Mouse (Mus musculus): ENCODE results near the gene Cxcl3. TPM values are rescaled to one million over a fixed set of nuclear protein-coding genes. Genes with fewer than 3 reads are reported as not detected.

The Cxcl3 gene
- polyA plus RNA-seq, 1 experiment from 2014 or later, result not detected

DNA sequence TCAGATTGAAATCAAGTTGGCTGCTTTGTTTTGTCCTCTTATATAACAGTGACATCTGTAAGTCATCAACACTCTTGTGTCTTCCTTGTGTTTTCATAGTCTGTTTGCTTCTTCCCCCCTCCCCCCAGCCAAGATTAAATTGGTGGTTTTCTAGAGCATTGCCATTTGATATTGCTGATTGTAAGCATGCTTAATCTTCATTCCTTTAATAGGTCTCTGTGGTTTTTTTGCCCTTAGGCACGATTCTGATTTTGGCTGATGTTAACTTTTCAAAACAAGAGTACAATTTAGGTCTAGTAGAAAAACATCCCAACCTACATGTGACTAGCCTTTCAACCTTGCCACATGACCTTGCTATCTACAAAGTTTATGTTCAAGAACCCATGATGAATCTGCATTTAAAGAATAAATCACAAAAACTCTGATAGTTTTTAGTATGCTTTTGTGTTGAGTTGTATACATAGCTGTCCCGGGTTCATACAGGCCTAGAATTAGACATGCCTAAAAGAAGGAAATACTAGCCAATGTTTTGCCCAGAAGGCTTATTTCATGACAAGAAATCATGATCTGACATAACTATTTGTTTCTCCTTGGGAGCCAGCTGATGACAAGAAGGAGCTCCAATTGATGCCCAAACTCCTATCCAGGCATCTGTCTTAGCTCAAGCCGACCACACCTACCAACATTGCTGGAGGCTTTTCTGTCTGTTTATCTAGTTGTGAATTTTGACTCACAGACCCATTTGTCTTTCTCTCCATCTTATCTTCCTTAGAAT lies 21.5 kb downstream of the Cxcl3 start:
- H3K4me1 ChIP-seq (replicated peaks; ENCODE audit: control insufficient read depth, insufficient read depth, low read length), result no peaks in the 10 kb centered on the region
- DNase-seq (ENCODE audit: low spot score) (no peak), ATAC-seq (replicated peaks; ENCODE audit: low FRiP score) (no peak)
- no peak overlapping the region for H3K4me2 ChIP-seq (ENCODE audit: low read depth, low read length, severe bottlenecking)
- H3K27me3 ChIP-seq (ENCODE audit: control insufficient read depth, insufficient read depth, low read length), result no peaks in the 10 kb centered on the region
- WGBS, result 87% methylated on average over 3 of the region's 3 CpGs
- H3K9ac ChIP-seq (ENCODE audit: low read length), result no peak overlapping the region
- no peaks in the 10 kb centered on the region for H3K36me3 ChIP-seq (ENCODE audit: control insufficient read depth, insufficient read depth, low read length)
- no peaks in the 10 kb centered on the region for H3K9me3 ChIP-seq (ENCODE audit: control insufficient read depth, low read length)
- H3K4me3 ChIP-seq (ENCODE audit: low read depth, low read length), result no peak overlapping the region
- no peak overlapping the region for H3K27ac ChIP-seq (ENCODE audit: low read depth, low read length)

DNA sequence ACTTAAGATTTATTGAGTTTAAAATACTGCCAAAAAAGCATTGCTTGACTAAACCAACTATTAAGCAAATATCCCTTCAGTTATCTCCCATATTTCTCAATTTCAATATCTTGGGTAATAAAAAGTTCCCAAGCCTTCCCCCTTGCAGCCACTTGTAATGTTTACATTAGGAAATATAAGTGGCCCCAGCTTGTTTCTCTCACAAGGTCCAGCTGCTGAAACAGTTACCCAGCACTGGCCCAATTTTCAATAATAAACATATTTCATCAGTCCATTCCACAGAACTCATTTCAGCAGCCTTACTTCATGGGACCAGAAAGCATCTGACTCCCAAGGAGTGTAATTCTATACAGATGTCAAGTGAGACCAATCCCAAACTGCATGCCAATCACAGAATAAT lies 33.9 kb downstream of the Cxcl3 start:
- ATAC-seq (replicated peaks; ENCODE audit: low FRiP score) (no peak), DNase-seq (ENCODE audit: low spot score) (no peak)
- no peak overlapping the region for H3K4me2 ChIP-seq (ENCODE audit: low read depth, low read length, severe bottlenecking)
- no peaks in the 10 kb centered on the region for H3K36me3 ChIP-seq (ENCODE audit: control insufficient read depth, insufficient read depth, low read length)
- no peak overlapping the region for H3K9ac ChIP-seq (ENCODE audit: low read length)
- no peaks in the 10 kb centered on the region for H3K4me1 ChIP-seq (replicated peaks; ENCODE audit: control insufficient read depth, insufficient read depth, low read length)
- no peaks in the 10 kb centered on the region for H3K9me3 ChIP-seq (ENCODE audit: control insufficient read depth, low read length)
- no peak overlapping the region for H3K4me3 ChIP-seq (ENCODE audit: low read depth, low read length)
- H3K27me3 ChIP-seq (ENCODE audit: control insufficient read depth, insufficient read depth, low read length), result no peaks in the 10 kb centered on the region
- H3K27ac ChIP-seq (ENCODE audit: low read depth, low read length), result no peak overlapping the region

DNA sequence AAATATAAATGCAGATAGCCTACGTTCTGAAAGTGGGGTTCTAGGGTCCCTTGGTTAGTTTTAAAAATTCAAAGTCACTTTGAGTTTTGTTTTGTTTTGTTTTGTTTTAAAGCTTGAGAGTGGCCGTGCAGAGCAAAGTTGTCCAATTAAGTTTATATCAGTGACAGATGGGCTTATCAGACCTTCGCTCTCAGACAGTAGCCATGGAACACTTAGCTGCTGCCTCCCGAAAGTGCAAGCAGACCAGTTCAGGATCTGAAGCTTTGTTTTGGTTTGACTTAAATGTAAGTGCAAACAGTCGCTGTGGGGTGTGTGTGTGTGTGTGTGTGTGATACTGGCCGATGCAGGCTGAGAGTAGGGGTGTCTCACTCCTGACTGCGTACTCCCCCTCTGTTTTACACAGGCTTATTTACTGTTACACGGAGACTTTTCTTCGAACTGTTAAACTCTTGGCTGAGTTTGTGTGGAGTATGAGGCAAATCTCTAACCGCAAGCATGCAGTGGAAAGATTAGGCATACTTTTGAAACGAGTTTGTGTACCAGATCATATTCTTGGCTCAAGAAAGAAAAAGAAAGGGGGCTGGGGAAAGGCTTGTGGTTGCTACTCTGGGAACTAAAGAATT lies 46.4 kb downstream of the Cxcl3 start:
- no peak overlapping the region for H3K4me2 ChIP-seq (ENCODE audit: low read depth, low read length, severe bottlenecking)
- no peak for DNase-seq (ENCODE audit: low spot score)
- WGBS, result 91% methylated on average over 11 of the region's 11 CpGs
- no peaks in the 10 kb centered on the region for H3K4me1 ChIP-seq (replicated peaks; ENCODE audit: control insufficient read depth, insufficient read depth, low read length)
- no peaks in the 10 kb centered on the region for H3K36me3 ChIP-seq (ENCODE audit: control insufficient read depth, insufficient read depth, low read length)
- H3K9ac ChIP-seq (ENCODE audit: low read length), result no peak overlapping the region
- no peak overlapping the region for H3K4me3 ChIP-seq (ENCODE audit: low read depth, low read length)
- no peak for ATAC-seq (replicated peaks; ENCODE audit: low FRiP score)
- H3K27me3 ChIP-seq (ENCODE audit: control insufficient read depth, insufficient read depth, low read length), result no peaks in the 10 kb centered on the region
- no peak overlapping the region for H3K27ac ChIP-seq (ENCODE audit: low read depth, low read length)
- H3K9me3 ChIP-seq (ENCODE audit: control insufficient read depth, low read length), result no peaks in the 10 kb centered on the region

DNA sequence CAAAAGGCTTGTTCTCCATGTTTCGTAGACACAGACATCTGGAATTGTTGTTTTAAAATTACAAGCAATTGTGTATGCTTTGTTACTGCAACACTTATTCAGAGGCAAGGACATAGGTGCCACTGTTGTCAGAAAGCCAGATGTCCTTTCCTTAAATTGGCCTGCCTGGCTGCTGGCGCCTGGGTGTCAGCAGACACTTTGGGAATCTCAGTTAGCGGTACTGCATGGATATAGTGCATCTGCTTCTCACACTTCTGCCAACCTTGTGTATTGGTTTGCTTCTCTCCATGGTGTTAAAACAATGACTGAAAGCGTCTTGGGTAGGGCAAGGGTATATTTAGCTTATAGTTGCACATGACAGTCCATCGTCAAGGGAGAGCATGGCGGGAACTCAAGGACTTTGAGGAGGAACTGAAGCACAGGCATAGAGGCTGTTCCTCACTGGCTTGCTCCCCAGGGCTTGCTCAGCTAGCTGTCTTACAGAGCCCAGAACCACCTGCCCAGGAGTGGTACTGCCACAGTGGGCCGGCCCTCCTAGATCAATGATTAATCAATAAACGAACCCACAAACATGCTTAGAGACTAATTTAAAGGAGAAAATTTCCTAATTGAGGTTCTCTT lies 47.0 kb downstream of the Cxcl3 start:
- H3K36me3 ChIP-seq (ENCODE audit: control insufficient read depth, insufficient read depth, low read length), result no peaks in the 10 kb centered on the region
- H3K4me3 ChIP-seq (ENCODE audit: low read depth, low read length), result no peak overlapping the region
- no peak overlapping the region for H3K4me2 ChIP-seq (ENCODE audit: low read depth, low read length, severe bottlenecking)
- 94% methylated on average over 8 of the region's 8 CpGs for WGBS
- ATAC-seq (replicated peaks; ENCODE audit: low FRiP score) (no peak), DNase-seq (ENCODE audit: low spot score) (no peak)
- H3K27ac ChIP-seq (ENCODE audit: low read depth, low read length), result no peak overlapping the region
- no peaks in the 10 kb centered on the region for H3K27me3 ChIP-seq (ENCODE audit: control insufficient read depth, insufficient read depth, low read length)
- H3K9me3 ChIP-seq (ENCODE audit: control insufficient read depth, low read length), result no peaks in the 10 kb centered on the region
- no peak overlapping the region for H3K9ac ChIP-seq (ENCODE audit: low read length)
- no peaks in the 10 kb centered on the region for H3K4me1 ChIP-seq (replicated peaks; ENCODE audit: control insufficient read depth, insufficient read depth, low read length)

DNA sequence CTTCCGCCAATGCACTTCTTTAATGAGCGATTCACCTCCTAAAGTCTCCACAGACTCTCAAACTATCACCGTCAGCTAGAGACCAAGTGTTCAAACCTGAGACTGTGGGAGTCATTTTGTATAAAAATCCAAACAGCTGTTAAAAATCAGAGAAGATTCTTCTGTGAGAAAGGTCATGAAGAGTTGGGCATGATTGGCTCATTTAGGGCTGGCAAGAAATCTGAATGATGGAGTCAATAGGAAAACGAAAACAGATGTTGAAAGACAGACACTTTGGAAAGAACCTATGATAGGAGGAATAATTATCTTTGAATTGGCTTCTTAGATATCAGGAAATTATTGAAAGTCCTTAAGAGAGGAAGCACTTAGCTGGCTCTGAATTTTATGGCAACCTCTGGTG lies 48.5 kb downstream of the Cxcl3 start:
- Histone ChIP-seq H3K9ac (ENCODE audit: low read length) (no peak overlapping the region), H3K4me2 (ENCODE audit: low read depth, low read length, severe bottlenecking) (no peak overlapping the region), H3K27me3 (ENCODE audit: control insufficient read depth, insufficient read depth, low read length) (no peaks in the 10 kb centered on the region), H3K9me3 (ENCODE audit: control insufficient read depth, low read length) (no peaks in the 10 kb centered on the region), H3K36me3 (ENCODE audit: control insufficient read depth, insufficient read depth, low read length) (no peaks in the 10 kb centered on the region), H3K27ac (ENCODE audit: low read depth, low read length) (no peak overlapping the region), H3K4me3 (ENCODE audit: low read depth, low read length) (no peak overlapping the region), H3K4me1 (replicated peaks; ENCODE audit: control insufficient read depth, insufficient read depth, low read length) (no peaks in the 10 kb centered on the region)
- ATAC-seq (replicated peaks; ENCODE audit: low FRiP score) (no peak), DNase-seq (ENCODE audit: low spot score) (no peak)
- WGBS, result 84% methylated on average over 4 of the region's 4 CpGs

DNA sequence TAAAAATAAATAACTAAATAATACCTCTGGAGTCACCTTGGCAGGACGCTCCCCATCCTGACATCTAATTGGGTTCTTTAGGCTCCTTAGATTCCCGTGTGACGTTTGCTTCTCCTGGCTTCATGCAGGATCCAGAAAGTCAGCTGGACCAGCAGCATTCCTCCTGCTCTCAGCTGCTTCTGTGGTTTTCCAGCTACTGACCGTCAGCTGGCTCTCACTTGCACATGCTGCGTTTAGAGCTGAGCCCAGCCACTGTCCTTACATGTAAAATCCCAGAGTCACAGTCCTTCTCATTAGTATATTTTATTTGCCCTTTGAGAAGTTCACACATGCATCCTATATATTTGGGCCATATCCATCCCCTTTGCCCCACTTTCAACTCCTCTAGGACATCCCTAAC lies 52.7 kb downstream of the Cxcl3 start:
- no peak for DNase-seq (ENCODE audit: low spot score)
- H3K4me3 ChIP-seq (ENCODE audit: low read depth, low read length), result no peak overlapping the region
- H3K36me3 ChIP-seq (ENCODE audit: control insufficient read depth, insufficient read depth, low read length), result no peaks in the 10 kb centered on the region
- no peak overlapping the region for H3K9ac ChIP-seq (ENCODE audit: low read length)
- H3K27ac ChIP-seq (ENCODE audit: low read depth, low read length), result no peak overlapping the region
- no peak overlapping the region for H3K4me2 ChIP-seq (ENCODE audit: low read depth, low read length, severe bottlenecking)
- H3K27me3 ChIP-seq (ENCODE audit: control insufficient read depth, insufficient read depth, low read length), result no peaks in the 10 kb centered on the region
- H3K4me1 ChIP-seq (replicated peaks; ENCODE audit: control insufficient read depth, insufficient read depth, low read length), result no peaks in the 10 kb centered on the region
- no peak for ATAC-seq (replicated peaks; ENCODE audit: low FRiP score)
- no peaks in the 10 kb centered on the region for H3K9me3 ChIP-seq (ENCODE audit: control insufficient read depth, low read length)
- WGBS, result 86% methylated on average over 5 of the region's 5 CpGs

Small RNA genes lying within 50 kb of the gene (microRNA-seq; reads per million reads assigned to microRNA genes)
- not detected for gene Gm24322 (ENCODE audit: insufficient number of aligned reads)

Other genes with a start within 250 kb of the Cxcl3 start
- gene 5830473C10Rik, start 225.0 kb upstream of the Cxcl3 start, polyA plus RNA-seq (2014; fragmentation: Nextera tagmentation; extraction: Ambion mirVana), result not detected in 2 replicates
- gene Rassf6, start 145.4 kb upstream of the Cxcl3 start, polyA plus RNA-seq (2014; fragmentation: Nextera tagmentation; extraction: Ambion mirVana), result 0.51 and 0.52 TPM in 2 replicates
- gene Cxcl5, start 26.7 kb upstream of the Cxcl3 start, polyA plus RNA-seq (2014; fragmentation: Nextera tagmentation; extraction: Ambion mirVana), result 0.17 TPM in 1 of 2 replicates, not detected in the other
- gene Ppbp, start 17.6 kb upstream of the Cxcl3 start, polyA plus RNA-seq (2014; fragmentation: Nextera tagmentation; extraction: Ambion mirVana), result 15.5 and 15.9 TPM in 2 replicates
- 61.3 and 65.9 TPM in 2 replicates for gene Pf4, start 13.7 kb upstream of the Cxcl3 start, polyA plus RNA-seq (2014; fragmentation: Nextera tagmentation; extraction: Ambion mirVana)
- gene Cxcl15, start 8.4 kb downstream of the Cxcl3 start, polyA plus RNA-seq (2014; fragmentation: Nextera tagmentation; extraction: Ambion mirVana), result not detected in 2 replicates
- not detected in 2 replicates for gene Cxcl1, start 105.1 kb downstream of the Cxcl3 start, polyA plus RNA-seq (2014; fragmentation: Nextera tagmentation; extraction: Ambion mirVana)
- not detected in 2 replicates for gene Cxcl2, start 117.8 kb downstream of the Cxcl3 start, polyA plus RNA-seq (2014; fragmentation: Nextera tagmentation; extraction: Ambion mirVana)
- 78.3 and 85.0 TPM in 2 replicates for gene Mthfd2l, start 145.0 kb downstream of the Cxcl3 start, polyA plus RNA-seq (2014; fragmentation: Nextera tagmentation; extraction: Ambion mirVana)
- gene Epgn, start 241.4 kb downstream of the Cxcl3 start, polyA plus RNA-seq (2014; fragmentation: Nextera tagmentation; extraction: Ambion mirVana), result 0.24 and 0.33 TPM in 2 replicates

Measured in forebrain, embryonic 11.5 days (tissue).